Mouse (Mus musculus) gastrocnemius, postnatal 14 days (tissue): ENCODE data around the gene Lrrc8c. TPM values are rescaled to one million over a fixed set of nuclear protein-coding genes. Genes with fewer than 3 reads are reported as not detected.

ENCODE experiments used
- DNase-seq: peaks from one replicate; pipeline ENCODE4 v3.0.0; 2021; ENCODE audit warnings: mixed read lengths
- intact Hi-C: fragments of 180-260 bp; cut with DNase I; formaldehyde crosslinking; loops from one replicate; pipeline ENCODE4 v1.15.1; 2025; ENCODE audit warnings: low total_unique reads
- total RNA-seq, 2 experiments: library from RNA; stranded (reverse); gene quantifications; 2 replicates each; pipeline ENCODE4 v1.2.3; 2021

The Lrrc8c gene
- total RNA-seq, 2 experiments from 2014 or later, result 15.1 to 17.9 TPM

DNA sequence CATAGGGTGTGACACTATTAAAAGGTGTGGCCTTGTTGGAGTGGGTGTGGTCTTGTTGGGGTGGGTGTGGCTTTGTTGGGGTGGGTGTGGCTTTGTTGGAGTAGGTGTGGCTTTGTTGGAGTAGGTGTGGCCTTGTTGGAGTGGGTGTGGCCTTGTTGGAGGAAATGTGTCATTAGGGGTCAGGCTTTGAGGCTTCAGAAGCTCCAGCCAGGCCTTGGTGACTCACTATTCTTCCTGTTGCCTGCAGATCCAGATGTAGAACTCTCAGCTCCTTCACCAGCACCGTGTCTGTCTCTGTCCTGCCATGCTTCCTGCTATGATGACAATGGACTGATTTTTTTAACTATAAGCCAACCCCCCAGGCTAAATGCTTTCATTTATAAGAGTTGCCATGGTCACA lies 19.8 kb upstream of the Lrrc8c start:
- no peak for DNase-seq
- intact Hi-C loops, result no loop called here

DNA sequence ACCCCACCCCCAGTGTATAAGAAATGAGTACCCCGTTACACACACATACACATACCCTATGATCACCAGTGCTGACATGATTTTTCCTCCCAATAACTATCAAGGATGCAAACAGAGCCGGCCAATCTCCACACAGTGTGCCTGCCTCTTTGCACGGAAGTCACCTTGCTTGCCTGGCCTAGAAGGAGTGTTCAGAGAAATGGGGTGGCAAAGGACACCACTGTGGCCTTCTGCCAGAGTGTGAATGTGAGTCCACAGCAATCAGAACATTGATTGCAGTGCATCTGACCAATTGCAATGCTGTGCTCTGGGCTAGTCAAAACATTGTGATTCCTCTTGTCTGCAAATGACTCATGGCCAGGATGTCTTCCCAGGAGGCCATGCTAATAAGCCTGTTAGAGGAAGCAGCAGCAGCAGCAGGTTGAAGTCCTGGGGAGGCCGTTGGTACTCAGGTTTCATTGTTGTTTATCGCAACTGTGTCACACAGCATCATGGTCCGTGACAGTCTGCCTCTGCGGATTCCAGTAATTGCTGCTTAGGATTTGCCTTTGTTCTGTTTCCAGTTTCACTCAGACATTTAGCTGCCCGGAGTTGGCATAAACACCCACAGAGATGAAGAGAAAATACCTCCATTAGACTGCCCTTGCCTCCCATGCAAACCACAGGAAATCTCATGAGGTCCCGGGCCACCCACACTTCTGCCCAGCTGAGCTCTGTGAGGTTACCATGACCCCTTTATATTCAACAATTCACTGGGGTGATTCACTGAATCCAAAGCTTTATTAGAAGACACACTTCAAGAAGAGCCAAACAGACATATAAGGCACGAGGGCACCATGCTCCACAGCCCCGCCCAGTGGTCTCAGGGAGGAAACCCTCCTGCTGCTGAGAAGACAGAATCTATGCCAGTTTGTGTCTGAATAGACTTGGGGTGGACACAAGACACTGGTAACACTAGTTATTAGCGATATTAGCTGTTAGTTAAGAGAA lies 18.8 kb upstream of the Lrrc8c start:
- no peak for DNase-seq
- intact Hi-C loops, result no loop called here

DNA sequence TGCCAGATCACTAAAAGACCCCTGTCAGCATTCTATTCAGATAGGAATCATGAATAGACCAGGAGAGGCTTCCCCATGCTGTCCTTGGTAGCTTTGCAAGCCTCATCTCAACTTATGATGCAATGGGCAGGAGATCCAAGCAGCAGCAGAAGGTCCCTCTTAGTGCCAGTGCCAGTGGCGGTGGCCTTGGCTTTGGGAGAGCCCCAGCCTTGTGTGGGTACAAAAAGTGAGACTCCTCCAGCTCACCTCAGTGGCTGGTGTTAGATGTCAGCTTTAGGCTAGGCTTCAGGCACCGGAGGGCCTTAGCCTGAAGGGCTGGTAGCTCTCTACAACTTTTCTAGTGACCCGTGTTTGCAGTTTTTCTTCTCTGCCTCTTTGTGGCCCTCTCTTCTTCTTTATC lies 18.1 kb upstream of the Lrrc8c start:
- no peak for DNase-seq
- intact Hi-C loops, result no loop called here

DNA sequence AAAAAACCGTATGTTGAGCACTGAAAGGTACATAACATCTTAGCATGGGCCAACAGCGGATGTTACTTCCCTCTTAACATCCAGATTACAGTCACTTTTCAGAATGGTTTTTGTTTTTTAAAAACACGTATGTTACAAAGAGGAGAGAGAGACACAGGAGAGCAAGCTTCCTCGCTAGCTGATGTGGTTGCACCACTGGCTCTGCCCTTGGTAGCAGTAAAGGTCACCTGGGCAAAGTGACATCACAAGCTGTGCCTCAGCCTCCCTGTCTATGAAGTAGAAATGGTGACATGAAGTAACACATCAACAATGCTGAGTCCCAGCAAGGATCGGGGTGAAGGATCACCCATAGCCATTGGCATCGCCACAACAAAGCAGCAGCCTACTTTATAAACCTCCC lies 10.4 kb upstream of the Lrrc8c start:
- DNase-seq, result no peak
- intact Hi-C loops, result no loop called here

DNA sequence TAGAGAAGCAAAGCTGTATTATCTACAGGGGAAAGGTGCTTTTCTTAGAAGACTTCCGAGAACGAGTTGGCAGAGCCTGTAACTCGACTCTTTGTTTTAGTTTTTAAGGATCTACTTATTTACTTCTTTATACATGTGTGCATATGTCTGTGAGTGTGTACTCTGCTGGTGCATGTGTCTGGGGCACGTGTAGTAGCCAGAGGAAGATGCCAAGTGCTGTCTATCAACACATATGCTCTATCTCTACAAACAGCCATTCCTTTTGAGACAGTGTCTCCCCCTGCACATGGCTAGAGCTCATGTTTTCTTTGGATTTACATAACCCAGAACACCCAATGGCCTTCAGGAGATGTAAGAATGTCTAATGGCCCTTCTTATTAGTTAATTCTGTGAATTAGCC lies 6.9 kb upstream of the Lrrc8c start:
- DNase-seq, result no peak
- intact Hi-C loops, result no loop called here

DNA sequence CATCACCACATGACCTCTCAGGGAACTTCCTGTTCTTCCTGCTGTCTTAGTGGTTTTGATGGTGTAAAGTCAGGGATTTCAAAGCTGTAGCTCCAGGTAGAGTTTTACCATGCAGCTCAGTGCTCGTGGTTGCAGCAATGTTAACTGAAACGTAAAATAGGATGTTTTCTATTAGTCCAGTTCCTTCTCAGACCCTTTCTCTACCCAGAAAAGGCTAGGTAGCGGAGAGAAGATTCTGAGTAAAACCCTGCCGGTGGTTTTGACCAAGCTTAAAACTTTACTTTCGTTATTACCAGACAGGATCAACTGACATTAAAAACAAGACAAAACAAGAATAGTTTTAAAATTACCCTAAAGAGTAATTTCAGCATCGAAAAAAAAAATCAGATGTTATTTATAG lies 3.7 kb upstream of the Lrrc8c start:
- intact Hi-C loops, result no loop called here
- no peak for DNase-seq

DNA sequence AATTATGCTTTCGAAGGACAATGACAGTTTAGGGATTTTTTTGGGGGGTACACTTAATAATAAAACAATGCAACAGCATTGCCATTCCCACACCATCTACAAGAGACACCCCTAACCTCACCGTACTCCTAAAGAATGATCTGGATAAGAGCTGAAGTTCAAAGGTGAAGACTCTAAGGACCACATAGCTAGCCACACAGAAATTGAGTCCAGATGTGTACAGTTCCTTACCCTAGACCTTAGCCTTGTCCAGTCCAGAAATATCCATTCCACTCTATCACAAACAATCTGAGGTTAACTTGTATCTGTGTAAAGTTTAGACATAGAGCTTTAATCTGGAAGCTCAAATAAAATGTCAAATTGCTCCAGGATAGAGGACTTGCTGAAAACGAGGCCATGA lies 2.9 kb upstream of the Lrrc8c start:
- intact Hi-C loops, result no loop called here
- DNase-seq, result no peak

DNA sequence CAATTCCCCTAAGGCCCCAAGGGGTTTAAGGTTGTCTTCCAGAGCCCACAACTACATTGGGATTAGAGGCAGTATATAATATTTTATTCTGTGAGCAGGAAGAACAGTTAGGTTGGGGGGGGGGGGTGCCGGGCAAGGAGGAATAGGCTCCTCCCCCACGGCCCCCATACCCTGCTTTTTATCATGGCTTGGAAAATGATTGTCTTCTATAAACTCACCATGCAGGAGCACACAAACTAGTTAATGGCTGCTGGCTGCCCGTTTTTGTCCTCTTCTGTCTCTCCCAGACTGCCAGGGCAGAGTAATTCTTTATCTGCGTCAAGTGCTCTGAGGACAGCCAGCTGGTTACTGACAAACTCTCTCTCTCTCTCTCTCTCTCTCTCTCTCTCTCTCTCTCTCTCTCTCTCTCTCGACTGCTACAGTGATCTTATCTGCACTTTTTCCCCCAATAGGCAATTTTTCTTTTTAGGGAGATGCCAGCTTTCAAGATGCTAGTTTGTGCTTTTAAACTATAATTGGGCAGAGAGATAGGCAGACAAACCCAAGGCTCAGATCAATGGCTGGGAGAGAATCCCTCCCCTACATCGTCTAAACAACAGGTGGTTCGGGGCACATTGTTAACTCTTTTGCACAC lies 1.1 kb upstream of the Lrrc8c start:
- no peak for DNase-seq
- intact Hi-C loops, result loop anchor here (2.0 kb wide), 1 partner anchor 137 kb away; no protein-coding TSS in a partner anchor

DNA sequence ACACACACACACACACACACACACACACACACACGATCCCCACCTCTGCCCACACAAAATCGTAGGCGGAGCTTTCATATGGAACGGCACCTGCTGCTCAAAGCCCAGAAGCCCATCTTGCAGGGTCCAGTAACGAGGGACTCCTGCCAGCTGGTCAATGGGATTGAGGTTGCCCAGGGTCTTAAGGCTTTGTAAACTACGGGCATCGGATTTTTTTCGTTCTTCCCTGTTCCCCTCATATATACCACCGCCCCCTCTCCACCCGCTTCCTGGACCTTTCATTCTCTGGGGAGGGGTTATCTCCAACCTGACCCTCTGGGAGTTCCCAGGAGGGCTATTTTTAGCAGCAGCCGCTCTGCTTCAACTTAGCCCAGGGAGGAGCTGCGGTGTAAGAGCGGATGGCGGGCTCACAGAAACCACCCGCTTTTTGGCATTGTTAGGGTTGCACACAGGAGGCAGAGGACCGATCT lies 527 bp upstream of the Lrrc8c start:
- intact Hi-C loops, result loop anchor here (2.0 kb wide), 1 partner anchor 136 kb away; no protein-coding TSS in a partner anchor
- DNase-seq, result no peak

DNA sequence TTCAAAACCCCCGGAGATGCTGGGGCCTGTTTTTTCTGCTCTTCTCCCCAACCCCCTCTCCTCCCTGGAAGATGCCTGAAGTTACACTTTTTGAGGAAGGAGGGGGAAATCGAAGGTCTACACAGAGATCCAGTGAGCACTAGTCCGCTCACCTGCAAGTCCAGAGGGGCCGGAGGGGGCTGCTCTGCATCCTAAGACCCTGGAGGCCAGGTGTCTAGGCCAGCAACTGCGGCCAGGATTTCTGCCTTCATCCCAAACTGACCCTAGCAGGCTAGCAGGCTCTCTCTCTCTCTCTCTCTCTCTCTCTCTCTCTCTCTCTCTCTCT lies 750 bp downstream of the Lrrc8c start:
- intact Hi-C loops, result loop anchor here (2.0 kb wide), 1 partner anchor 135 kb away; no protein-coding TSS in a partner anchor
- DNase-seq, result no peak

DNA sequence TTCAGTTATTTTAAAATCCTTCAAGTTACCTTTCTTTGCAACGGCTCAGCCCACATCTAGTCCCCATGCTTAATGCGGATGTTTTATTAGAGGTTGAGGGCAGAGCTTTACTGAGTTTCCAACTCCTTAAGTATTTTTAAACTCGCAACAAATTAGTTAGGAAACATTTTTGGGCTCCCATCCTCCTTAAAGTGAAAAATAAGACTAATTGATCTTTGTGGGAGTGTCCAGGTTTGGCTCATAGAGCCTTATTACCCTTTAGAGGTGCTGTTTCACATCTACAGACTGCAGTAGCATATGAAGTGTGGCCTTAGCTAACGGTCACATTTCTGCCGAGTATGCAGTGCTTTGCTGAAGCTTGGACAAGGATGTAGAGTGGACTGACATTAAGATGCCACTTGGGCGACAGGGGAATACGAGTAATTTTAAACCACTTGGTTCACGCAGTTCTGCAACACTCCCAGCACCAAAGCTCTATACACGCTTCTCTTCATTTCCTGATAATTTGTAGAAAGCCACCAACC lies 1.3 kb downstream of the Lrrc8c start:
- no peak for DNase-seq
- intact Hi-C loops, result no loop called here

DNA sequence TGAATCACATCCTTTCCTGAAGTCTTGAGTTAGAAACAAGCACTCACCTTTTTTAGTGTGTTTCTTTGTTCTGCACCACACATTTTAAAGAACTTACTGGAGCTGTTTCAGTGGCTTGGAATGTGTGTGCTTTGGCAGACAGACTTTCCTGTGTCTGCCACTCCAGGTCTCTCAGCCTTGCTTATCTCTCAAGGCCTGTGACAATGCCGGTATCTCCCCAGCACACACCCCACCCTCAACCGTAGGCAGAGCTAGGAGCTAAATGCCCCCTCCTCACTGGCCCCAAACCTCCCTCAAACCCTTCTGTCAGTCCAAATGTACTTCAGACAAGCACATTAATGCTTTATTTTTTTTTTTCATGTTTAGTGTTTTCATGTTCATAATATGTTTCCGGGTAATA lies 4.3 kb downstream of the Lrrc8c start:
- DNase-seq, result no peak
- intact Hi-C loops, result no loop called here

DNA sequence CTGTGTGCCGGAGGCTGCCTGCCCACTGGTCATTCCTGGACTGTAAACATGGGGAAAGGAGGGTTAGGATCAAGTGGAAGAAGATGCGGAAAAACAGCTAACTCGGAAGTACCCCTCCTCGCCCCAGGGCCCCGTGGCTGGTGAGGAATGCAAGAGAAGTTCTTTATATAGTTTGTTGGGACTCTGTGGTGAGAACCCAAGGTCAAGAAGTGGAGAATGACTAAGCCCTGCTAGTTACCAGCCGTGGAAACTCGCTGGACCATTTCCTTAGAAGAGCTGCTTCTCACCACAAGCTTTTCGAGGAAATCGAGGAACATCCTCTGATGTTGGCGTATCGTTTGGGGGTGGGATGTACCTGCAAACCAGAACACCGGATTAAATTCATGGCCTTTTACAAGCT lies 5.8 kb downstream of the Lrrc8c start:
- no peak for DNase-seq
- intact Hi-C loops, result no loop called here

DNA sequence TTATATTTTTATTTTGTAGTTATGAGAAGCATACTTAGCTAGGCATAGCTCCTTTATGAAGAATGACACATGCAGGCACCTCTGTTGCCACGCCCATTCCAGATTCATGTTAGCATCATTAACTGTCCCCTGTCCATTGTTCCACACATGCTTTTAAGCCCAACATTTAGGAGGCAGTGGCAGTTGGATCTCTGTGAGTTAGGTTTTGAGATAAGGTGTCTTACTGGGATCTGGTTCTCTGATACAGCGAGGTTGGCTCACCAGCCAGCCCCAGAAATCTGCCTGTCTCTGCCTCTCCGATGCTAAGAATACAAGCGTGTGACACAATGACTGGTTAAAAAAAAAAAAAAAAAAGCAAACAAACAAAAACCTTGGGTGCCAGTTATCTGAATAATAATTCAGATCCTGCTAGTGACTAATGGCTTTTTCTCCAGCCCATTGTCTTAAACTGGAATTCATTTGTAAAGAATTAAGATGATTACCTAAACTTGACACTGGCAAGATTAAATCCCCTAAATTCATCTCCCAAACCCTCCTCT lies 7.0 kb downstream of the Lrrc8c start:
- DNase-seq, result no peak
- intact Hi-C loops, result no loop called here

DNA sequence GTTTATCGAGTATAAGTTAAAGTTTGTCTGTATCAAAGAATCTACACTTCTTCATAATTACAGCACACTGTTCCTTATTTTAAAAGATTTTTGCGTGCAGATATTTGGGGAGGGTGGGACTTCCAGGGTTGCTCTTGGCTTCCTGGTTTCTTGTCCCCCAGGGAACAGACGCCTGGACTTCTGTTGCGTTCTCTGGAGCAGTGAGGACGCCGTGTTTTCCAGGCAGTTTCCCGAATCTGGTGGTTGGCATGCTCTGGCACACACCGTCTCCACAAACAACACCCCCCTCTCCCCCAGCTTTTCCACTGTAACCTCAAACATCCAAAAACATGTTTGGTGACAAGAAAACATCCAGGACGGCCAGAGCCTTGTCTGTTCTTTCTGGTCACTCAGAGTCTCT lies 7.6 kb downstream of the Lrrc8c start:
- intact Hi-C loops, result no loop called here
- DNase-seq, result no peak

DNA sequence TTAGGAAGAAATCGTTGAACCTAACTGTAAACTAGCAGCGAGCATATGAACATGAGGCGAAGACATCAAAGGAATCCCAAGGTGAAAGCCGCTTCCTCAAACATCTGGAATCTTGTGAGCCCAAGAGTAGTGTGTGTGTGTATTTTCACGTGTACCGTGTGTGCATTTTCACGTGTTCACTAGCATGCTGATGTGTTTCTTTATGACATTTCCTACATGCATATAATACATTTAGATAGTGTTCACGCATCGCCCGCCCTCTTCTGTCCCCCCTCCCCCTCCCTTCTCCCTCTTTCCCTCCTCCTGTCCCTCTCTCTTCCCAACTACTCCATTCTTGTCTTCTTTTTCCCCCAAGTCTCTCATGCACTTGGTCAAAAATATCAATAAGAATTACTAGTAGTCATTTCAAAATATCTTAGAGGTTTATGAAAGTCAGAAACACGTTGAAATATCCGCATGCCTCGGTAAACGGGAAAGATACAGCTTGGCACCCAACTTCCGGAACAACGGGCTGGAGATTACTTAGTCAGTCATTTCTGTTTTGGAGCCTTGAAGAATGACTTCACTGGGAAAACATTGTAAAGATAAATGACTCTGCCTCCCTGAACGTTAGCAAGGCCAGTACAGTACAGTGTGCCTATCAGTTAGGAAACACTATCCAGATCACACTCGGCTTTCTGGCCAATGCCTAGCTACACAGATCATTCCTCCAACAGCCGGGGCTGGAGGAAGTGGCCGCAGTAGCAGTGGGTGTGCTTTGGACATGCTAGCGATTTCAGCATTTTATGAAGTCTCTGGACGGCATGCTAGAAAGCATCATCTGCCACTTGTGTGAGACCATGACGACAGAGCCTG lies 8.5 kb downstream of the Lrrc8c start:
- intact Hi-C loops, result no loop called here
- DNase-seq, result no peak

DNA sequence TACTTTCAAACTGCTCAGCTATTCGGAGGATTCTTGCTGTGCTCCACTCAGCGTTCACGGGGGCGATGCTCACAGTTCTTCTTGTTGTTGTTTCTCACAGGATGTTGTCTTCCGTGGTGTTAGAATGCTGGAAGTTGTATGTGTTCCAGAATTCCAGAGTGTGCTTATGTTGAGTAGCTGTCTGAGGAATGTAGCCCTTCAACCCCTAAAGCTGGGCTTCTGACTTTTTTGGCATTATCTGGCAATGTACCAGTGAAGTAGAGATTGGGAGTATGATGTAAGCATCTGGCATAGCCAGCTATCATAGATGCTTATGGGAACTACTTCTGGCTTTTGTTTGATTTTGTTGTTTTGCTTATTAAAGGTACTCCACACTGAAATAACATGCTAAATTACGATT lies 11.4 kb downstream of the Lrrc8c start:
- no peak for DNase-seq
- intact Hi-C loops, result no loop called here

DNA sequence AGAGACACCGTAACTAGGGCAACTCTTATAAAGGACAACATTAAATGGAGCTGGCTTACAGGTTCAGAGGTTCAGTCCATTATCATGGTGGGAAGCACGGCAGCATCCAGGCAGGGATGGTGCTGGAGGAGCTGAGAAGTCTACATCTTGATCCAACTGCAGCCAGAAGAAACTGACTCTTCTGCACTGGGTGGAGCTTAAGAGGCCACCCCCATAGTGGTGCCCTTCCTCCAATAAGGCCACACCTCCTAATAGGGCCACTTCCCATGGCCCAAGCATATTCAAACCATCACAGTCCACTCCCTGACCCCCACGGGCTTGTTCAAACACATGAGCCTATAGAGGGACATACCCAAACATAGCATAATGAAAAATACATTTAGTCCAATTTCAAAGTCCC lies 16.0 kb downstream of the Lrrc8c start:
- intact Hi-C loops, result no loop called here
- no peak for DNase-seq

DNA sequence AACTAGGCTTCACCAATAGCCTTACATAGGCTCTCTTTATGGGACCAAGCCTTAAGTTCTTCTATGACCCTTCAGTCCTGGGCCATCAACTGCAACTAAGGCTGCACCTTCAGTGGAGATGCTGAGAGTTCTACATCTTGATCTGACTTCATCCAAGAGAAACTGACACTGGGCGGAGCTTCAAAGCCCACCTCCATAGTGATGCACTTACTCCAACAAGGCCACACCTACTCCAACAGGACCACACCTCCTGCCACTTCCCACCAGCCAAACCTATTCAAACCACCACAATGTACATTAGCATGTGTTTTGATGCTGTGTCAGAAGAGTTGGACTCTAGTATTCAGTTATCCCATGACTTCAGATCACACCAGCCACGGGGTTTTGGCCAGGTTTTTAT lies 17.0 kb downstream of the Lrrc8c start:
- DNase-seq, result no peak
- intact Hi-C loops, result no loop called here
